Mouse (Mus musculus) spleen, adult 2 months (tissue): ENCODE results near the gene Atg4c. TPM values are rescaled to one million over a fixed set of nuclear protein-coding genes. Genes with fewer than 3 reads are reported as not detected.

Experiments
- DNase-seq, 2 experiments: peaks; one replicate each; pipeline versions ENCODE4 v3.0.0 to v3.0.0-alpha.2; 2012 to 2021; ENCODE audit warnings: low spot score in 2 of 2, low read depth in 1 of 2
- H3K27ac ChIP-seq: fragments of 200-500 bp; 2 replicates; pipeline ENCODE4 v1.5.1; 2012; ENCODE audit warnings: low read length, inconsistent platforms; ENCODE audit not compliant: insufficient read depth
- H3K27me3 ChIP-seq: fragments of 200-500 bp; 2 replicates; pipeline ENCODE4 v1.6.1; 2012; ENCODE audit warnings: mild to moderate bottlenecking, moderate library complexity, low read length, inconsistent platforms; ENCODE audit not compliant: control insufficient read depth, insufficient read depth
- H3K36me3 ChIP-seq: fragments of 200-500 bp; 2 replicates; pipeline ENCODE4 v1.6.1; 2012; ENCODE audit warnings: mild to moderate bottlenecking, low read length, inconsistent platforms; ENCODE audit not compliant: control insufficient read depth, insufficient read depth
- H3K4me1 ChIP-seq: fragments of 200-500 bp; 2 replicates; pipeline ENCODE4 v1.6.1; 2011; ENCODE audit warnings: inconsistent platforms; ENCODE audit not compliant: control insufficient read depth, insufficient read depth, insufficient read length
- H3K4me3 ChIP-seq: fragments of 200-500 bp; 2 replicates; pipeline ENCODE4 v1.5.1; 2011; ENCODE audit warnings: mild to moderate bottlenecking, inconsistent platforms; ENCODE audit not compliant: insufficient read depth, insufficient read length; ENCODE audit errors: extremely low read depth
- CTCF ChIP-seq: fragments of 200-500 bp; IDR thresholded peaks from 2 replicates; pipeline ENCODE4 v1.5.1; 2011; ENCODE audit warnings: mild to moderate bottlenecking, inconsistent platforms; ENCODE audit not compliant: insufficient read depth, insufficient read length, insufficient replicate concordance; ENCODE audit errors: extremely low read depth
- POLR2A ChIP-seq: fragments of 200-500 bp; IDR thresholded peaks from 2 replicates; pipeline ENCODE4 v1.6.1; 2011; ENCODE audit warnings: low read depth, low read length, inconsistent platforms
- WGBS: fragments of 180-500 bp; shearing (Covaris S2); methylation state at CpG from one replicate; pipeline ENCODE4 v1.1.7; 2018; 5-methylcytosine and 5-hydroxymethylcytosine counted together
- polyA plus RNA-seq: library from polyadenylated mRNA; depleted of rRNA; stranded (reverse); fragments of >200 nt; gene quantifications from 2 replicates; pipeline ENCODE4 v1.2.3, GENCODE M21; 2012

Atg4c gene
- polyA plus RNA-seq, 1 experiment = 1.2 TPM

- Histone ChIP-seq H3K36me3 (peaks cover 3% of the 10 kb centered on the region), H3K27ac (no peak overlapping the region), H3K27me3 (no peaks in the 10 kb centered on the region), H3K4me3 (no peak overlapping the region), H3K4me1 (no peaks in the 10 kb centered on the region)
- no peak for DNase-seq
- TF ChIP-seq CTCF (no peak), POLR2A (no peak)
- WGBS = 44% methylated on average over 2 of the region's 2 CpGs
Measured at GRCm38 (mm10) chr4:99224790-99225189, 31.1 kb downstream of the Atg4c start.

DNA sequence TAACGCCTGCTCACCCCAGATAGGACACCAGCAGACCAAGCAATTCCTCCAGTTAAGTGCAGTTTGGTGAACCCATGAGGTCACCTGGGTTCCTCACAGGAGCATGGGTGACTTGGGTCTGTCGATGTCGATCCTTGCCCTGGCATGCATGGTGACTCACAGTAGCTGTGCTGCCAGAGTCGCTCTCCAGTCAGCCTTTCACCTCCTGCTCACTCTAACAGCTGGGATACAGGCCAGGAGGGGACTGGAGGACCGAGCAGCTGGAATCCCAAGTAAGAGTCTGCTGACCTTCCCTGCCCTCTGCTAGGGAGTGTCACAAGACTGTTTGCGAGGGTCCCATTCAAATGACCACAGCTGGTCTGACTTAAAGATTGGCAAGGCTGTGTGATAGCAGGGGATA is 33.5 kb downstream of the Atg4c start:
- TF ChIP-seq CTCF = no peak
- TF ChIP-seq POLR2A = no peak
- H3K4me1 ChIP-seq = no peaks in the 10 kb centered on the region
- peaks cover 5% of the 10 kb centered on the region for H3K36me3 ChIP-seq
- H3K27ac ChIP-seq = no peak overlapping the region
- DNase-seq = no peak
- H3K4me3 ChIP-seq = no peak overlapping the region
- no peaks in the 10 kb centered on the region for H3K27me3 ChIP-seq
- 93% methylated on average over 6 of the region's 6 CpGs for WGBS

- H3K4me1 ChIP-seq = no peaks in the 10 kb centered on the region
- H3K27me3 ChIP-seq = no peaks in the 10 kb centered on the region
- no peak overlapping the region for H3K4me3 ChIP-seq
- H3K27ac ChIP-seq = no peak overlapping the region
- peaks cover 5% of the 10 kb centered on the region for H3K36me3 ChIP-seq
- no peak for DNase-seq
- TF ChIP-seq POLR2A (no peak), CTCF (no peak)
- WGBS = 91% methylated on average over 8 of the region's 8 CpGs
Measured at GRCm38 (mm10) chr4:99229371-99229770, 35.6 kb downstream of the Atg4c start.

DNA sequence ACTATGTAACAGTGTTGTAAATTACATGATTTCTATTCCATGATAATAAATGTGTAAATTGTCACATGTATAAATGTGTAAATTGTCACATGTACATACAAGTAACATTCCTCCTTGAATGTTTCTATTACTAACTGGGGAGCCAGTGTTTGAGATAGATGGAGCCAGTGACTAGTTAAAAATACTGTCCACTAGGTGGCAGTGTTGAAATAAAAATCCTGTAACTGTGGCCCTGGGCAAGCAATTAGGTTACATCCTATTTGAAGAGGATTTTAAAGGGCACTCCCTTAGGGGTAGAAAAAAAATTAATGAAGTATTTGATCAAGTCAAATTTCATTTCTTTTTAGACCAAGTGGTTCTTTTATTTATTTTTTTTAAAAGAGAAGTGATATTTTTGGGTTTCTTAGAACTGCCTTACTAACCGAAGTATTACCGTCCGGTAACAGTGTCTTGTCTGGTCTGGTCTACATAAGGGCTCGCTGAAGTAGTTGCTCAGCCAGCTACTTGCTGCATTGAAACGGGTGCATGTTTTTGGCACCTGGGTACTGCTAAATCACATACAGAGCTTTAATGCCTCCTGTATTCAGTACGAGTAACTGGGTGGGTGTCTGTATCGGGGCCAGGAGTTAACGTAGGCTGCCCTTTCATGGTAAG is 41.6 kb downstream of the Atg4c start:
- no peaks in the 10 kb centered on the region for H3K27me3 ChIP-seq
- DNase-seq = peak in 1 of 2 experiments; percentile 2
- 95% methylated on average over 8 of the region's 8 CpGs for WGBS
- TF ChIP-seq CTCF (no peak), POLR2A (no peak)
- no peak overlapping the region for H3K27ac ChIP-seq
- no peaks in the 10 kb centered on the region; the same call in 1 of the 2 replicates for H3K36me3 ChIP-seq
- H3K4me3 ChIP-seq = no peak overlapping the region
- H3K4me1 ChIP-seq = no peaks in the 10 kb centered on the region

GRCm38 (mm10) chr4:99238305-99238704 is 44.6 kb downstream of the Atg4c start:
- TF ChIP-seq CTCF (no peak), POLR2A (no peak)
- peaks cover 1% of the 10 kb centered on the region; the same call in 1 of the 2 replicates for H3K36me3 ChIP-seq
- 90% methylated on average over 2 of the region's 2 CpGs for WGBS

DNA sequence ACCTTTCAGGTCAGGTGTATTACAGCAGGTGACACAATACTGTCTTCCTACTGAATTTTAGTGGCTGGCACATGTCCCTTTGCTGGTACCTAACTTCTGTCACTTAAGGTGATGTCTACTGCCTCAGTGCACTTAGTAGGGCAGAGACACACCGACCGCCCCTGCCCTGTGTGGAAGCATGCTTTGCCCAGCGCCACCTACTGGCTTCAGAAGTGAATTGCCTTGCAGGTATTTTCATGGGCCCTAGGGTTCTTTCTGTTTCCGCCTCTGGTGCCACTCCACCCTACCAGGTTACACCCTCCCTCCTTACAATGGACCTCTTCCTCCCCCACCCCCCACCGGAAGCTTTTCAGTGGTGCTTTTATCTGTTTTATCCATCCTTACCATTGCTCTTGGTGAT is 47.9 kb downstream of the Atg4c start:
- DNase-seq = no peak
- no peak overlapping the region for H3K4me3 ChIP-seq
- H3K36me3 ChIP-seq = peaks cover 1% of the 10 kb centered on the region; the same call in 1 of the 2 replicates
- no peak for TF ChIP-seq POLR2A
- peak; percentile 13; the same call in 1 of the 2 replicates for TF ChIP-seq CTCF
- 79% methylated on average over 5 of the region's 5 CpGs for WGBS
- no peak overlapping the region for H3K27ac ChIP-seq
- H3K4me1 ChIP-seq = no peaks in the 10 kb centered on the region
- no peaks in the 10 kb centered on the region for H3K27me3 ChIP-seq

More at GRCm38 (mm10) chr4:99238305-99238704, 44.6 kb downstream of the Atg4c start:
- Histone ChIP-seq H3K27me3 (no peaks in the 10 kb centered on the region), H3K4me1 (no peaks in the 10 kb centered on the region), H3K27ac (no peak overlapping the region), H3K4me3 (no peak overlapping the region)
- DNase-seq = no peak

GRCm38 (mm10) chr4:99249358-99249757 is 55.6 kb downstream of the Atg4c start:
- no peak overlapping the region for H3K27ac ChIP-seq
- no peaks in the 10 kb centered on the region for H3K36me3 ChIP-seq
- no peak overlapping the region for H3K4me3 ChIP-seq
- no peaks in the 10 kb centered on the region for H3K27me3 ChIP-seq
- no peaks in the 10 kb centered on the region for H3K4me1 ChIP-seq
- 96% methylated on average over 3 of the region's 3 CpGs for WGBS
- no peak for DNase-seq
- no peak for TF ChIP-seq POLR2A
- no peak for TF ChIP-seq CTCF
